ENCODE assay signal across 8 mouse cellular contexts in the genomic region with DNA sequence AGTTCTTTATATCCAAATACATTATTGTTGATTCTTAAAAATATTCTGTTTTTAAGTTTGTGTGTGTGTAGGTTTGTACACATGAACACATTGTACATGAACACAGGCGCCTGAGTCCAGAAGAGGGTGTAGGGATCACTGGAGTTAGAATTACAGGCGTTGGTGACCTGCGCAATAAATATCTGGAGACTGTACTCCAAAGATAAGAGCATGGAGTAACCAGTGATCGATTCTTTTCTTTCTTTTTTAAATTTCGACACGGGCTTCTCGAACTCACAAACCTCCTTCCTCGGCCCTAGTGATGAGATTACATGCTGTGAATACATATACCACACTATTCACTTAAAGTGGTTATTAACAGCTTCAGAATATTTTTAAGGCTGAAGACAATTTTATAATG. TPM values are rescaled to one million over a fixed set of nuclear protein-coding genes. Genes with fewer than 3 reads are reported as not detected.
DNase-seq lines count a peak whose midpoint lies in the region; ATAC-seq and TF ChIP-seq lines count a peak whose summit lies in the region.

No protein-coding gene starts in this region.

- H3K36me3 ChIP-seq in hindbrain, embryonic 12.5 days: no peaks in the 10 kb centered on the region
- H3K36me3 ChIP-seq in thymus, adult 2 months (ENCODE audit: control insufficient read depth, insufficient read depth, low read length): no peaks in the 10 kb centered on the region

- H3K9me3 ChIP-seq in hindbrain, embryonic 12.5 days (replicated peaks): no peaks in the 10 kb centered on the region

- H3K4me3 ChIP-seq in hindbrain, embryonic 12.5 days: no peak overlapping the region
- H3K4me3 ChIP-seq in thymus, adult 2 months (ENCODE audit: control insufficient read depth, insufficient read depth, low read length): no peak overlapping the region

- DNase-seq in cerebellum, postnatal 36 days: no peak
- peak; percentile 28 for DNase-seq in c-Kit-negative CD71-positive TER-119-positive erythroid progenitor cells, embryonic 14.5 days (ENCODE audit: low read depth, low spot score)
- no peak for DNase-seq in thymus, adult 2 months
- no peak for DNase-seq in right cerebral cortex, postnatal 36 days (ENCODE audit: low spot score in 2 of 2)
- no peak for DNase-seq in layer of hippocampus, postnatal 10 days (ENCODE audit: low spot score in 2 of 2)

- H3K4me2 ChIP-seq in hindbrain, embryonic 12.5 days (replicated peaks): peak overlapping the region; percentile 90

- no peak for TF ChIP-seq CTCF in thymus, adult 2 months (IDR thresholded peaks at IDR 0.05; ENCODE audit: borderline replicate concordance, control insufficient read depth, extremely low read depth, insufficient read depth, low read length, poor library complexity)

- 0 out of 2 replicates have a peak, but pooled peaks have one; percentile 12 for ATAC-seq in cerebellum, adult (ENCODE audit: insufficient number of reproducible peaks, low FRiP score, low TSS enrichment)
- ATAC-seq in hindbrain, embryonic 12.5 days (ENCODE audit: low FRiP score): peak; percentile 48
- peak; percentile 37 for ATAC-seq in megakaryocyte progenitor cell, adult 5-6 weeks (replicated peaks; ENCODE audit: poor library complexity)

- H3K27me3 ChIP-seq in hindbrain, embryonic 12.5 days: no peaks in the 10 kb centered on the region
- no peaks in the 10 kb centered on the region for H3K27me3 ChIP-seq in thymus, adult 2 months (ENCODE audit: control insufficient read depth, insufficient read depth, low read length)

- peaks cover 7% of the 10 kb centered on the region for H3K4me1 ChIP-seq in hindbrain, embryonic 12.5 days
- peaks cover 5% of the 10 kb centered on the region; the same call in 1 of the 2 replicates for H3K4me1 ChIP-seq in thymus, adult 2 months (replicated peaks; ENCODE audit: control insufficient read depth, insufficient read depth, low read length)

- no peak overlapping the region for H3K9ac ChIP-seq in hindbrain, embryonic 12.5 days

- no peak overlapping the region for H3K27ac ChIP-seq in hindbrain, embryonic 12.5 days
- no peak overlapping the region for H3K27ac ChIP-seq in thymus, adult 2 months (ENCODE audit: control insufficient read depth, insufficient read depth, low read length)

- WGBS in hindbrain, embryonic 12.5 days: 72% methylated on average over 8 of the region's 8 CpGs
- WGBS in thymus, adult 2 months: 69% methylated on average over 8 of the region's 8 CpGs

- TF ChIP-seq POLR2A in thymus, adult 2 months (IDR thresholded peaks at IDR 0.05; ENCODE audit: control insufficient read depth, extremely low read depth, insufficient read depth, low read length, poor library complexity): no peak

RNA-seq across cellular contexts. Expression of a gene that starts 0.6 kb away (rescaled TPM):
- 12.2 and 14.9 TPM in 2 replicates for polyA plus RNA-seq in hindbrain, embryonic 12.5 days (2016; fragmentation: Nextera tagmentation; extraction: Ambion mirVana)
- 4.2 and 4.7 TPM in 2 replicates for total RNA-seq in megakaryocyte progenitor cell, adult 5-6 weeks (2015)
- 2.0 and 3.3 TPM in 2 replicates for total RNA-seq in megakaryocyte progenitor cell, adult 5-6 weeks (2017)
- polyA plus RNA-seq in thymus, adult 2 months (2012; rRNA removed): 2.0 and 2.9 TPM in 2 replicates
- total RNA-seq in layer of hippocampus, postnatal 10 days (2021): 10 to 100 TPM; 26.4 to 29.1 TPM

RNA-seq across cellular contexts. Expression of a gene that starts 21.5 kb away (rescaled TPM):
- 133 and 140 TPM in 2 replicates for polyA plus RNA-seq in hindbrain, embryonic 12.5 days (2016; fragmentation: Nextera tagmentation; extraction: Ambion mirVana)
- total RNA-seq in megakaryocyte progenitor cell, adult 5-6 weeks (2015): 35.4 and 39.7 TPM in 2 replicates
- 27.8 and 28.1 TPM in 2 replicates for total RNA-seq in megakaryocyte progenitor cell, adult 5-6 weeks (2017)
- 23.3 and 25.5 TPM in 2 replicates for polyA plus RNA-seq in thymus, adult 2 months (2012; rRNA removed)
- 10 to 100 TPM; 55.3 to 63.8 TPM for total RNA-seq in layer of hippocampus, postnatal 10 days (2021)

RNA-seq across cellular contexts. Expression of a gene that starts 37.7 kb away (rescaled TPM):
- 474 and 480 TPM in 2 replicates for polyA plus RNA-seq in hindbrain, embryonic 12.5 days (2016; fragmentation: Nextera tagmentation; extraction: Ambion mirVana)
- total RNA-seq in megakaryocyte progenitor cell, adult 5-6 weeks (2015): 679 and 683 TPM in 2 replicates
- total RNA-seq in megakaryocyte progenitor cell, adult 5-6 weeks (2017): 1,301 and 1,452 TPM in 2 replicates
- polyA plus RNA-seq in thymus, adult 2 months (2012; rRNA removed): 316 and 376 TPM in 2 replicates
- 100 to 1,000 TPM; 157 to 164 TPM for total RNA-seq in layer of hippocampus, postnatal 10 days (2021)

Comparison
In these comparisons a context has a peak if more than half of its experiments do, and no peak if none do; other contexts are left out.
1. RNA of a gene that starts 0.6 kb away (total RNA-seq): 26.4 to 29.1 TPM in layer of hippocampus, postnatal 10 days; 2.0 to 4.7 TPM in megakaryocyte progenitor cell, adult 5-6 weeks; every median in the first group is over 4 times any median in the second.
2. RNA of a gene that starts 37.7 kb away (total RNA-seq): 679 to 1,452 TPM in megakaryocyte progenitor cell, adult 5-6 weeks; 157 to 164 TPM in layer of hippocampus, postnatal 10 days; every median in the first group is over 4 times any median in the second.
3. Peak in every context shown above with its lines, with median percentiles within 50 percentile points of each other: ATAC-seq.